Mouse (Mus musculus) embryonic facial prominence, embryonic 14.5 days (tissue): ENCODE results near the gene Dach1. TPM values are rescaled to one million over a fixed set of nuclear protein-coding genes. Genes with fewer than 3 reads are reported as not detected.

ENCODE experiments used
- ATAC-seq: fragments of 200-750 bp; cut with Nextera tagmentation; 2 replicates; pipeline ENCODE4 v1.8.0; 2017; ENCODE audit warnings: low read depth, moderate number of reproducible peaks, moderate TSS enrichment
- DNase-seq: peaks from one replicate; pipeline ENCODE4 v3.0.0-alpha.2; 2015; ENCODE audit warnings: low spot score
- H3K27ac ChIP-seq: fragments of 300-500 bp; sonication (generic); replicated peaks from 2 replicates; pipeline ENCODE4 v1.5.1; 2014; ENCODE audit warnings: low read depth, mild to moderate bottlenecking, low read length, moderate library complexity
- H3K27me3 ChIP-seq: fragments of 300-500 bp; sonication (generic); replicated peaks from 2 replicates; pipeline ENCODE4 v1.6.1; 2014; ENCODE audit warnings: low read length; ENCODE audit not compliant: control insufficient read depth, insufficient read depth
- H3K36me3 ChIP-seq: fragments of 300-500 bp; sonication (generic); 2 replicates; pipeline ENCODE4 v1.6.1; 2014; ENCODE audit warnings: low read length, mixed read lengths; ENCODE audit not compliant: control insufficient read depth, insufficient read depth
- H3K4me1 ChIP-seq: fragments of 300-500 bp; sonication (generic); 2 replicates; pipeline ENCODE4 v1.6.1; 2014; ENCODE audit warnings: antibody characterized with exemption, low read length; ENCODE audit not compliant: control insufficient read depth, insufficient read depth
- H3K4me2 ChIP-seq: fragments of 300-500 bp; sonication (generic); 2 replicates; pipeline ENCODE4 v1.6.1; 2014; ENCODE audit warnings: low read depth, mild to moderate bottlenecking, low read length, moderate library complexity, mixed read lengths
- H3K4me3 ChIP-seq: fragments of 300-500 bp; sonication (generic); 2 replicates; pipeline ENCODE4 v1.5.1; 2014; ENCODE audit warnings: low read depth, mild to moderate bottlenecking, low read length
- H3K9ac ChIP-seq: fragments of 300-500 bp; sonication (generic); 2 replicates; pipeline ENCODE4 v1.6.1; 2014; ENCODE audit warnings: low read depth, mild to moderate bottlenecking, low read length, moderate library complexity, mixed read lengths
- H3K9me3 ChIP-seq: fragments of 300-500 bp; sonication (generic); 2 replicates; pipeline ENCODE4 v1.6.1; 2016; ENCODE audit warnings: low read length; ENCODE audit not compliant: control insufficient read depth
- WGBS: fragments of 180-500 bp; shearing (Covaris S2); extraction: QIAGEN DNeasy Blood & Tissue Kit; methylation state at CpG from one replicate; pipeline ENCODE4 v1.1.7; 2014; 5-methylcytosine and 5-hydroxymethylcytosine counted together
- polyA plus RNA-seq: library from polyadenylated mRNA; unstranded; fragments of >200 nt; fragmentation: Nextera tagmentation; extraction: Ambion mirVana; gene quantifications from 2 replicates; pipeline ENCODE4 v1.2.1, GENCODE M21; 2014

Gene Dach1
- polyA plus RNA-seq, 1 experiment from 2014 or later, result 4.1 TPM

DNA sequence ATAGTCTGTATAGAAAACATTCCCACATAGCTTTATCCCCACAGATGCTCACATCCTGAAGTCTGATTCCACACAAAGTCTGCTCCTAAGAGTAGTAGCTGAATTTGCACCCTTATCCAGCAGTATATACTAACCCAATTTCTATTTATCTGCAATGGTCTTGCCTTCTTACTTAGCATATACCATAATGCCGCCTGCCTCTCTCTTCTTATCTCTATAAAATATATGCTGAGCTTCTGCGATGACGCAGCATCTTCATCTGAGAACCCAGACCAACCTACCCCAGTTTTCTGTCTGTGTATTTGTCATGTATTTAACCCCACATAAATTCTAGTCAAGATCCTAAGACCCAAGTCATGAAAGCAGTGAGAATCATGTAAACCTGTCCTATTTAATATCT, 272.9 kb downstream of the Dach1 start:
- ATAC-seq (no peak), DNase-seq (no peak)
- Histone ChIP-seq H3K9me3 (no peaks in the 10 kb centered on the region), H3K27me3 (no peaks in the 10 kb centered on the region), H3K36me3 (no peaks in the 10 kb centered on the region), H3K4me2 (no peak overlapping the region), H3K27ac (no peak overlapping the region), H3K4me3 (no peak overlapping the region), H3K9ac (no peak overlapping the region), H3K4me1 (no peaks in the 10 kb centered on the region)
- 93% methylated on average over 3 of the region's 3 CpGs for WGBS

DNA sequence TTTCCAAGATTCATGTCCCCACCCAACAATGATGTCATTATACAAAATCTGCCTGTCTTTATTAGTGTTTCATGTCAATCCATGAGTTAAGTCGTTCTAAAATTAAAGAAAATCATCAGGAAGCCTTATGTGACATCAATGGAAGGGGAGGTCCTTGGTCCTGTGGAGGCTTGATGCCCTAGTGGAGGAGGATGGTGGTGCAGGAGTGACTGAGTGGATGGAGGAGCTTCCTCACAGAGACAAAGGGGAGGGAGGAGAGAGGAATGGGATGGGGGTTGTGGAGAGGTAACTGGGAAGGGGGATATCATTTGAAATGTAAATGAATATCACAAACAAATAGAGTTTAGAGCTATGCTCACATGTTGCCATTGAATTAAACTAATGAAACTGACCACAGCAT, 287.6 kb downstream of the Dach1 start:
- Histone ChIP-seq H3K9me3 (no peaks in the 10 kb centered on the region), H3K4me2 (no peak overlapping the region), H3K27me3 (no peaks in the 10 kb centered on the region), H3K36me3 (no peaks in the 10 kb centered on the region), H3K27ac (no peak overlapping the region), H3K4me3 (no peak overlapping the region), H3K4me1 (no peaks in the 10 kb centered on the region), H3K9ac (no peak overlapping the region)
- no peak for ATAC-seq
- 22% methylated on average over 1 of the region's 1 CpGs for WGBS
- DNase-seq, result no peak

DNA sequence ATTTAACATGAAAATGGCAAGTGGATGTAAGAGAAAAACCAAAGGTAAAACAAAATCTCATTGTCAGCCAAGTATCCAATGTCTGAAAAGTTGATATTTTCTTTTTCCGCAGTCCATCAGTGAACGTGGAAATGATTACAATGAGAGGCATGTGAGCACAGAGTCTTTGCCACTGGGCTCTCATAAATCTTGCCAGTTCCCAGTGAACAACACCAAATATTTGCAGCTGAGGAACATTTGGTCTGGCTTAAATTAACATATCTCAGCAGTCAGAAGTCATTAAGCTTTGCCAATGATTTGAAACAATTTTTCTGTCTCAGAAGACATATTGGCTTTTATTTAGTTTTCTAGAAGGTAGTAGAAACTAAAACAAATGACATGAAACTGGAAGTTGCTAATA, 298.6 kb downstream of the Dach1 start:
- 36% methylated on average over 2 of the region's 2 CpGs for WGBS
- DNase-seq (no peak), ATAC-seq (no peak)
- Histone ChIP-seq H3K4me1 (peaks cover 4% of the 10 kb centered on the region; the same call in 1 of the 2 replicates), H3K27ac (no peak overlapping the region), H3K9me3 (no peaks in the 10 kb centered on the region), H3K4me3 (no peak overlapping the region), H3K4me2 (no peak overlapping the region), H3K9ac (no peak overlapping the region), H3K36me3 (no peaks in the 10 kb centered on the region), H3K27me3 (no peaks in the 10 kb centered on the region)

- peak; percentile 23 for DNase-seq
- H3K9ac ChIP-seq, result no peak overlapping the region
- WGBS, result 70% methylated on average over 3 of the region's 3 CpGs
Observed at GRCm38 (mm10) chr14:97858384-97858783, 311.2 kb downstream of the Dach1 start.

GRCm38 (mm10) chr14:97857276-97857675, 312.3 kb downstream of the Dach1 start:
- H3K27ac ChIP-seq, result no peak overlapping the region
- no peak overlapping the region for H3K4me3 ChIP-seq
- ATAC-seq (no peak), DNase-seq (no peak)
- no peak overlapping the region for H3K4me2 ChIP-seq
- H3K36me3 ChIP-seq, result no peaks in the 10 kb centered on the region
- no peaks in the 10 kb centered on the region for H3K9me3 ChIP-seq
- no peaks in the 10 kb centered on the region for H3K4me1 ChIP-seq
- H3K27me3 ChIP-seq, result no peaks in the 10 kb centered on the region
- 32% methylated on average over 2 of the region's 2 CpGs for WGBS
- H3K9ac ChIP-seq, result no peak overlapping the region

More at GRCm38 (mm10) chr14:97858384-97858783, 311.2 kb downstream of the Dach1 start:
- no peak for ATAC-seq
- Histone ChIP-seq H3K4me3 (no peak overlapping the region), H3K27me3 (no peaks in the 10 kb centered on the region), H3K4me1 (no peaks in the 10 kb centered on the region), H3K9me3 (no peaks in the 10 kb centered on the region), H3K36me3 (no peaks in the 10 kb centered on the region), H3K4me2 (no peak overlapping the region), H3K27ac (no peak overlapping the region)

DNA sequence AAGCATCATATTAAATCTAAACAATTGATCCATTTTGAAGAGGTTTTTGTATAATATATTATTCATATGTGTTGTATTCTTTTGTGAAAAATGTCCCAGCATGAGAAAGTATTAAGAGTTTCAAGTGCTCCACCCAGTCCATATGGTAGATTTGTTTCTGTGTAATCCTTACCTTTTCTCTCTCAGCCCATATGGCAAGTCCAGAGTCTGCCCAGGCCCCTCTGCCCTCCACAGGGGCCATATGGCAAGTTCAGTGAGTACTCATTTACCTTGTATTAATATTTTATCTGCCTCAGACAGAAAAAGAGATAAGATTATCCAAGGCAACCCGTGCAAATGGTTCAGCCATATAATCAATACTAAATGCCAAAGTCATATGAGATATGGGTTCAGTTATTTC, 314.2 kb downstream of the Dach1 start:
- ATAC-seq (no peak), DNase-seq (no peak)
- no peaks in the 10 kb centered on the region for H3K27me3 ChIP-seq
- H3K9me3 ChIP-seq, result no peaks in the 10 kb centered on the region
- no peaks in the 10 kb centered on the region for H3K4me1 ChIP-seq
- H3K36me3 ChIP-seq, result no peaks in the 10 kb centered on the region
- WGBS, result 83% methylated on average over 1 of the region's 1 CpGs
- H3K27ac ChIP-seq, result no peak overlapping the region
- H3K4me3 ChIP-seq, result no peak overlapping the region
- no peak overlapping the region for H3K4me2 ChIP-seq
- no peak overlapping the region for H3K9ac ChIP-seq

- no peak for DNase-seq
- Histone ChIP-seq H3K36me3 (no peaks in the 10 kb centered on the region), H3K9ac (no peak overlapping the region), H3K4me2 (no peak overlapping the region), H3K27ac (no peak overlapping the region), H3K9me3 (no peaks in the 10 kb centered on the region), H3K4me3 (no peak overlapping the region), H3K4me1 (no peaks in the 10 kb centered on the region), H3K27me3 (no peaks in the 10 kb centered on the region)
- no peak for ATAC-seq
- 74% methylated on average over 4 of the region's 4 CpGs for WGBS
Observed at GRCm38 (mm10) chr14:97850486-97850885, 319.1 kb downstream of the Dach1 start.

- ATAC-seq (no peak), DNase-seq (no peak)
- Histone ChIP-seq H3K4me2 (no peak overlapping the region), H3K9me3 (no peaks in the 10 kb centered on the region), H3K27me3 (no peaks in the 10 kb centered on the region), H3K4me3 (no peak overlapping the region), H3K4me1 (no peaks in the 10 kb centered on the region), H3K36me3 (no peaks in the 10 kb centered on the region), H3K9ac (no peak overlapping the region), H3K27ac (no peak overlapping the region)
- WGBS, result 51% methylated on average over 1 of the region's 1 CpGs
Observed at GRCm38 (mm10) chr14:97847641-97848040, 321.9 kb downstream of the Dach1 start.

DNA sequence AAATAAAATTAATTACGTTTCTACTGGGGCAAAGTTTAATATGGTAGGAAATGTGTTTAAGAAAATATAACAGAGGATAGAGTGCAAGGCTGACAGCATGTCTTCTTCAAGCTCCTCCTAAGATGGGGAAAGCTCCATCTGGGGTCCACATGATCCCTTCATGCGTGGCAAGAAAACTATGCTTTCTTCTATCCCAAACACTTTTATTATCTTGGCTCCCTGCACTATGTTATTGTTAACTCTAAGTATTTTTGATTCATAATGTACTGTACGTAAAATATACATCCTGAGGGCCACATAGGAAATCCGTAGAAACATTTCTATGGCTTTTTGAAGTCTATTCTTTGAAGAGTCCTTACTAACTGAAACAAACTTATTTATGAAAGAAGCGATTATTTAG, 330.3 kb downstream of the Dach1 start:
- H3K4me3 ChIP-seq, result no peak overlapping the region
- H3K4me2 ChIP-seq, result no peak overlapping the region
- no peaks in the 10 kb centered on the region for H3K9me3 ChIP-seq
- 73% methylated on average over 5 of the region's 5 CpGs for WGBS
- no peak overlapping the region for H3K9ac ChIP-seq
- DNase-seq (peak; percentile 47), ATAC-seq (no peak)
- no peaks in the 10 kb centered on the region for H3K36me3 ChIP-seq
- H3K27me3 ChIP-seq, result no peaks in the 10 kb centered on the region
- H3K4me1 ChIP-seq, result no peaks in the 10 kb centered on the region
- H3K27ac ChIP-seq, result no peak overlapping the region
